13 mouse cellular contexts compared by ENCODE assay signal in genomic region chr5:125165993-125166392, GRCm38 (mm10). TPM values are rescaled to one million over a fixed set of nuclear protein-coding genes. Genes with fewer than 3 reads are reported as not detected.
DNase-seq lines count a peak whose midpoint lies in the region; ATAC-seq and TF ChIP-seq lines count a peak whose summit lies in the region.
"Had no signal": no experiment of that assay in that cellular context is flagged by ENCODE, and none has a peak within 500 bp of the region (broad histone marks: within the 10 kb centered on the region; RNA-seq: fewer than 3 reads in every experiment).

No protein-coding gene starts in this region.

- no peak for TF ChIP-seq RAD21 in MEL (IDR thresholded peaks at IDR 0.05; ENCODE audit: low read depth, low read length)

- no peaks in the 10 kb centered on the region for H3K36me3 ChIP-seq in heart, embryonic 15.5 days
- peaks cover 0 to 28% of the 10 kb centered on the region in 2 experiments; a peak in 2 of 4 replicates for H3K36me3 ChIP-seq in MEL (ENCODE audit: control insufficient read depth in 1 of 2, insufficient read depth in 2 of 2, low read length in 2 of 2)
- H3K36me3 ChIP-seq: midbrain, embryonic 12.5 days had no signal

- WGBS in heart, embryonic 15.5 days, result 85% methylated on average over 14 of the region's 14 CpGs

- ATAC-seq in heart, embryonic 15.5 days (replicated peaks; ENCODE audit: insufficient number of reproducible peaks, insufficient read depth, low FRiP score, low read depth), result no peak
- no peak for ATAC-seq in frontal cortex, adult (ENCODE audit: low TSS enrichment)
- no peak for ATAC-seq in erythroid progenitor cell, adult 5-6 weeks (replicated peaks; ENCODE audit: low FRiP score, poor library complexity, severe bottlenecking)

- H3K9me3 ChIP-seq in heart, embryonic 15.5 days (replicated peaks), result no peaks in the 10 kb centered on the region
- H3K9me3 ChIP-seq in MEL (replicated peaks; ENCODE audit: insufficient read depth, low read length), result no peaks in the 10 kb centered on the region
- H3K9me3 ChIP-seq: midbrain, embryonic 12.5 days had no signal

- H3K27me3 ChIP-seq in heart, embryonic 15.5 days, result no peaks in the 10 kb centered on the region
- H3K27me3 ChIP-seq in MEL (ENCODE audit: control insufficient read depth in 1 of 2, insufficient read depth in 2 of 2, low read length in 2 of 2), result no peaks in the 10 kb centered on the region

- H3K4me1 ChIP-seq in heart, embryonic 15.5 days (replicated peaks), result peaks cover 87% of the 10 kb centered on the region
- peaks cover 10 to 31% of the 10 kb centered on the region in 2 experiments; a peak in 3 of 4 replicates for H3K4me1 ChIP-seq in MEL (ENCODE audit: control insufficient read depth in 1 of 2, insufficient read depth in 2 of 2, low read length in 2 of 2)
- H3K4me1 ChIP-seq in embryonic fibroblast, embryonic 13.5 days (ENCODE audit: control insufficient read depth, insufficient read depth, low read length), result peaks cover 22% of the 10 kb centered on the region

- no peak for TF ChIP-seq POLR2A in MEL (IDR thresholded peaks at IDR 0.05; ENCODE audit: control insufficient read depth in 1 of 2, insufficient read depth in 1 of 2, low read depth in 1 of 2, low read length in 2 of 2, poor library complexity in 1 of 2)
- TF ChIP-seq POLR2A in embryonic fibroblast, embryonic 13.5 days (IDR thresholded peaks at IDR 0.05; ENCODE audit: low read depth, low read length), result no peak

- H3K4me3 ChIP-seq in heart, embryonic 15.5 days, result no peak overlapping the region
- H3K4me3 ChIP-seq in layer of hippocampus, adult 2 months, result no peak overlapping the region
- H3K4me3 ChIP-seq in MEL (ENCODE audit: control insufficient read depth in 1 of 2, insufficient read depth in 1 of 2, low read depth in 2 of 2, low read length in 2 of 2), result no peak overlapping the region
- no peak overlapping the region for H3K4me3 ChIP-seq in embryonic fibroblast, embryonic 13.5 days (ENCODE audit: insufficient read depth, low read length)
- H3K4me3 ChIP-seq: erythroblast, embryonic 14.5 days; midbrain, embryonic 12.5 days had no signal

- H3K9ac ChIP-seq in heart, embryonic 15.5 days, result no peak overlapping the region
- no peak overlapping the region for H3K9ac ChIP-seq in MEL (ENCODE audit: control insufficient read depth, low read depth, low read length, poor library complexity, severe bottlenecking)
- H3K9ac ChIP-seq: lung, embryonic 14.5 days; midbrain, embryonic 12.5 days had no signal

- peak overlapping the region; percentile 76; the same call in 1 of the 2 replicates for H3K27ac ChIP-seq in heart, embryonic 15.5 days
- peak overlapping the region; percentile 68; the same call in 1 of the 2 replicates for H3K27ac ChIP-seq in layer of hippocampus, adult 2 months
- H3K27ac ChIP-seq in MEL (ENCODE audit: control insufficient read depth, low read depth, low read length), result no peak overlapping the region
- peak overlapping the region; percentile 35 for H3K27ac ChIP-seq in embryonic fibroblast, embryonic 13.5 days (ENCODE audit: insufficient read depth, low read length)

- DNase-seq in heart, adult 18-20 months, result no peak
- DNase-seq in layer of hippocampus, adult 2 months (ENCODE audit: low spot score in 2 of 2), result no peak
- no peak for DNase-seq in layer of hippocampus, postnatal 36 days
- peak; percentile 29 for DNase-seq in MEL (ENCODE audit: low read depth, low spot score)
- DNase-seq: cerebellum, postnatal 25 days; kidney, postnatal 25 days; lung, embryonic 14.5 days had no signal

- H3K4me2 ChIP-seq in heart, embryonic 15.5 days, result no peak overlapping the region
- H3K4me2 ChIP-seq: lung, embryonic 14.5 days; midbrain, embryonic 12.5 days had no signal

- TF ChIP-seq EP300 in MEL (IDR thresholded peaks at IDR 0.05; ENCODE audit: low read depth in 1 of 2, low read length in 2 of 2), result no peak

- H3K79me2 ChIP-seq in MEL (ENCODE audit: control insufficient read depth, insufficient read depth, low read length, poor library complexity), result peaks cover 42% of the 10 kb centered on the region

- no peak for TF ChIP-seq CTCF in layer of hippocampus, adult 2 months (conservative IDR thresholded peaks at IDR 0.05)
- no peak for TF ChIP-seq CTCF in MEL (IDR thresholded peaks at IDR 0.05 in 2 of 3, conservative IDR thresholded peaks at IDR 0.05 in 1 of 3; ENCODE audit: control insufficient read depth in 1 of 3, insufficient read depth in 1 of 3, low read depth in 2 of 3, low read length in 3 of 3, poor library complexity in 1 of 3, severe bottlenecking in 1 of 3)
- TF ChIP-seq CTCF in embryonic fibroblast, embryonic 13.5 days (IDR thresholded peaks at IDR 0.05; ENCODE audit: borderline replicate concordance, insufficient read depth, low read length), result no peak

TF ChIP-seq in MEL, 35 proteins besides CTCF, POLR2A, EP300 and RAD21:
- TF ChIP-seq MAX (IDR thresholded peaks at IDR 0.05; ENCODE audit: low read length), result no peak
- TF ChIP-seq NELFE (IDR thresholded peaks at IDR 0.05; ENCODE audit: low read depth, low read length), result no peak
- no peak for TF ChIP-seq KAT2A (conservative IDR thresholded peaks at IDR 0.05; ENCODE audit: low read depth, low read length)
- TF ChIP-seq HCFC1 (IDR thresholded peaks at IDR 0.05; ENCODE audit: low read depth, low read length), result no peak
- TF ChIP-seq RCOR1 (IDR thresholded peaks at IDR 0.05; ENCODE audit: low read depth, low read length), result no peak
- TF ChIP-seq TAL1 (IDR thresholded peaks at IDR 0.05; ENCODE audit: low read length), result no peak
- no peak for TF ChIP-seq UBTF (IDR thresholded peaks at IDR 0.05; ENCODE audit: borderline replicate concordance, insufficient read depth, low read depth, low read length)
- TF ChIP-seq GATA1 (IDR thresholded peaks at IDR 0.05; ENCODE audit: low read depth, low read length), result no peak
- no peak for TF ChIP-seq MEF2A (IDR thresholded peaks at IDR 0.05; ENCODE audit: extremely low read depth, insufficient replicate concordance, low read depth, low read length, poor library complexity, severe bottlenecking)
TF ChIP-seq in MEL: peak in this region for 0.

RNA-seq across cellular contexts. Expression of gene Ncor2, which starts 13.0 kb away (rescaled TPM):
- 14.9 and 22.2 TPM in 2 replicates for polyA plus RNA-seq in heart, embryonic 15.5 days (2015; fragmentation: Nextera tagmentation; extraction: Ambion mirVana)
- total RNA-seq in heart, adult 18-20 months (2021), result 10 to 100 TPM; 65.9 to 68.9 TPM
- total RNA-seq in layer of hippocampus, adult 2 months (2021), result 100 to 1,000 TPM; 285 to 307 TPM
- total RNA-seq in layer of hippocampus, postnatal 36 days (2021), result 100 to 1,000 TPM; 266 to 300 TPM
- total RNA-seq in MEL (2012; rRNA removed), result 5.0 and 7.7 TPM in 2 replicates
- 10 to 100 TPM in 1 of 2 experiments, not detected in 1; 46.8 TPM for polyA plus RNA-seq in MEL (2012; ENCODE audit: insufficient read depth in 1 of 2, insufficient read length in 2 of 2, low read depth in 1 of 2, low replicate concordance in 2 of 2, missing spikeins in 1 of 2)
- 110 and 130 TPM in 2 replicates for polyA plus RNA-seq in embryonic fibroblast, embryonic 13.5 days (2011; ENCODE audit: insufficient read length, low read depth, missing spikeins)
- 10.5 and 37.3 TPM in 2 replicates for total RNA-seq in erythroid progenitor cell, adult 5-6 weeks (2015; ENCODE audit: low replicate concordance)
- 0.91 and 2.6 TPM in 2 replicates for total RNA-seq in erythroid progenitor cell, adult 5-6 weeks (2017; ENCODE audit: low replicate concordance)
